Comparison of ENCODE assay signal across 28 mouse cellular contexts in the genomic region with DNA sequence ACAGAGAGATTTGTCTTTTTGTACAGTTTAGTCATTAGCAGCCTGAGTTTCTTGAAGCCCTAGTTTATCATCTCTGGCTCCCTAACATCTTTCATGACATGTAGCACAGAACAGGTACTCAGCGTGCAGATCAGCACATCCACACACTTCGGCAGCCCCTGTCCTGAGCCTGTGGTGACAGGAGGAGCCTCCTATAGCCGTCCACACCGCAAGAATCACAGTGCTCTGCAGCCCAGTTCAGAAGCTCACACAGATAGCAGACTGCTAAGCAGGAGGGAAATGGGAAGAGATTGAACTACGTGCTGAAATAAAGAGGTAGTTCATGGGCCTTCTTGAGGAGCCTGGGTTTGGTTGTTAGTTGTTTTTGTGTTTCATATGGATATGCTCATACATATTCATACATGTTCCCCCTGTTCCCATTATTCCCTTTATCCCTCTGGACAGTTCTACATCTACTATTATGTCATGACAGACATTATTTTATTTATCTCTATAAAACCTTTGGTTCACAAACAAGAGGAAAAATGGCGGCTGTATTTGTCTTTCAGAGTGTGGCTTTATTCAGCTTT.
A peak's percentile ranks its signal among the peaks of the same experiment; 100 is the strongest.
DNase-seq lines count a peak whose midpoint lies in the region; ATAC-seq and TF ChIP-seq lines count a peak whose summit lies in the region.
"Had no signal": no experiment of that assay in that cellular context is flagged by ENCODE, and none has a peak within 500 bp of the region (broad histone marks: within the 10 kb centered on the region; RNA-seq: fewer than 3 reads in every experiment).

No protein-coding gene starts in this region.

- no peak for TF ChIP-seq CTCF in brain, embryonic 14.5 days (IDR thresholded peaks at IDR 0.05; ENCODE audit: borderline replicate concordance, extremely low read depth, insufficient read depth, insufficient read length)

- 40% methylated on average over 6 of the region's 6 CpGs for WGBS in forebrain, embryonic 15.5 days
- 55% methylated on average over 6 of the region's 6 CpGs for WGBS in forebrain, embryonic 12.5 days
- WGBS in hindbrain, embryonic 13.5 days, result 43% methylated on average over 6 of the region's 6 CpGs
- 33% methylated on average over 6 of the region's 6 CpGs for WGBS in midbrain, embryonic 14.5 days

- no peak overlapping the region for H3K4me3 ChIP-seq in forebrain, embryonic 15.5 days
- no peak overlapping the region for H3K4me3 ChIP-seq in forebrain, embryonic 12.5 days (replicated peaks)
- H3K4me3 ChIP-seq in hindbrain, embryonic 13.5 days, result no peak overlapping the region
- no peak overlapping the region for H3K4me3 ChIP-seq in midbrain, embryonic 14.5 days (replicated peaks; ENCODE audit: low read depth, low read length)
- H3K4me3 ChIP-seq: embryonic facial prominence, embryonic 10.5 days; embryonic facial prominence, embryonic 15.5 days; heart, embryonic 10.5 days; heart, embryonic 15.5 days; liver, embryonic 12.5 days; neural tube, embryonic 13.5 days; stomach, embryonic 15.5 days had no signal

- 0 out of 2 replicates have a peak, but pooled peaks have one; percentile 32 for ATAC-seq in forebrain, embryonic 15.5 days (replicated peaks)
- ATAC-seq in forebrain, embryonic 12.5 days (ENCODE audit: low FRiP score), result no peak
- ATAC-seq in hindbrain, embryonic 13.5 days (ENCODE audit: low FRiP score), result 0 out of 2 replicates have a peak, but pooled peaks have one; percentile 54
- ATAC-seq in midbrain, embryonic 14.5 days (ENCODE audit: low FRiP score, low TSS enrichment), result peak; percentile 46; the same call in 1 of the 2 replicates
- ATAC-seq: intestine, postnatal 0 days; liver, embryonic 12.5 days; liver, postnatal 0 days; lung, postnatal 0 days had no signal

- H3K4me2 ChIP-seq in forebrain, embryonic 15.5 days (replicated peaks), result no peak overlapping the region
- H3K4me2 ChIP-seq in forebrain, embryonic 12.5 days, result no peak overlapping the region
- no peak overlapping the region for H3K4me2 ChIP-seq in hindbrain, embryonic 13.5 days
- H3K4me2 ChIP-seq in midbrain, embryonic 14.5 days (ENCODE audit: low read length), result no peak overlapping the region
- H3K4me2 ChIP-seq: embryonic facial prominence, embryonic 15.5 days; heart, embryonic 15.5 days; liver, embryonic 12.5 days; neural tube, embryonic 13.5 days; stomach, embryonic 15.5 days had no signal

- peaks cover 7% of the 10 kb centered on the region; the same call in 1 of the 2 replicates for H3K4me1 ChIP-seq in forebrain, embryonic 15.5 days
- peaks cover 14% of the 10 kb centered on the region for H3K4me1 ChIP-seq in forebrain, embryonic 12.5 days
- peaks cover 16% of the 10 kb centered on the region for H3K4me1 ChIP-seq in hindbrain, embryonic 13.5 days (replicated peaks)
- peaks cover 12% of the 10 kb centered on the region for H3K4me1 ChIP-seq in midbrain, embryonic 14.5 days (ENCODE audit: control insufficient read depth, insufficient read depth, low read length)
- H3K4me1 ChIP-seq: embryonic facial prominence, embryonic 15.5 days; heart, embryonic 10.5 days; heart, embryonic 15.5 days; liver, embryonic 12.5 days; stomach, embryonic 15.5 days had no signal

- DNase-seq in brain, embryonic 14.5 days (ENCODE audit: low read depth), result peak; percentile 25
- no peak for DNase-seq in midbrain, embryonic 14.5 days
- DNase-seq in thymus, postnatal 4 days, result no peak
- no peak for DNase-seq in cerebellum, postnatal 4 days (ENCODE audit: low spot score in 2 of 2)
- DNase-seq: adrenal gland, postnatal 36 days; cerebellum, adult 2 months; cerebellum, postnatal 14 days; gastrocnemius, postnatal 25 days; heart, adult 11 months; kidney, adult 9 months; kidney, postnatal 10 days; layer of hippocampus, postnatal 36 days; left cerebral cortex, postnatal 4 days; liver, postnatal 0 days; right cerebral cortex, postnatal 14 days had no signal

- no peak for TF ChIP-seq POLR2A in brain, embryonic 14.5 days (IDR thresholded peaks at IDR 0.05; ENCODE audit: borderline replicate concordance, extremely low read depth, insufficient read depth, insufficient read length, poor library complexity, severe bottlenecking)

- no peaks in the 10 kb centered on the region for H3K36me3 ChIP-seq in forebrain, embryonic 15.5 days
- H3K36me3 ChIP-seq in forebrain, embryonic 12.5 days (replicated peaks), result no peaks in the 10 kb centered on the region
- no peaks in the 10 kb centered on the region for H3K36me3 ChIP-seq in hindbrain, embryonic 13.5 days
- H3K36me3 ChIP-seq in midbrain, embryonic 14.5 days (ENCODE audit: control insufficient read depth, insufficient read depth, low read length), result no peaks in the 10 kb centered on the region
- H3K36me3 ChIP-seq: embryonic facial prominence, embryonic 10.5 days; embryonic facial prominence, embryonic 15.5 days; heart, embryonic 10.5 days; heart, embryonic 15.5 days; liver, embryonic 12.5 days; neural tube, embryonic 13.5 days; stomach, embryonic 15.5 days had no signal

- H3K27ac ChIP-seq in forebrain, embryonic 15.5 days (replicated peaks), result peak overlapping the region; percentile 42; the same call in 1 of the 2 replicates
- no peak overlapping the region for H3K27ac ChIP-seq in forebrain, embryonic 12.5 days
- H3K27ac ChIP-seq in hindbrain, embryonic 13.5 days, result peak overlapping the region; percentile 55
- no peak overlapping the region for H3K27ac ChIP-seq in midbrain, embryonic 14.5 days (replicated peaks; ENCODE audit: low read depth, low read length)
- H3K27ac ChIP-seq: embryonic facial prominence, embryonic 10.5 days; embryonic facial prominence, embryonic 15.5 days; heart, embryonic 10.5 days; heart, embryonic 15.5 days; liver, embryonic 12.5 days; macrophage; neural tube, embryonic 13.5 days; stomach, embryonic 15.5 days had no signal

- H3K9ac ChIP-seq in forebrain, embryonic 15.5 days (replicated peaks), result no peak overlapping the region
- no peak overlapping the region for H3K9ac ChIP-seq in forebrain, embryonic 12.5 days
- H3K9ac ChIP-seq in hindbrain, embryonic 13.5 days, result no peak overlapping the region
- no peak overlapping the region for H3K9ac ChIP-seq in midbrain, embryonic 14.5 days (replicated peaks; ENCODE audit: low read length)
- H3K9ac ChIP-seq: embryonic facial prominence, embryonic 15.5 days; heart, embryonic 15.5 days; liver, embryonic 12.5 days; liver, postnatal 0 days; neural tube, embryonic 13.5 days; stomach, embryonic 15.5 days had no signal

- H3K9me3 ChIP-seq in forebrain, embryonic 15.5 days, result no peaks in the 10 kb centered on the region
- H3K9me3 ChIP-seq in forebrain, embryonic 12.5 days, result no peaks in the 10 kb centered on the region
- no peaks in the 10 kb centered on the region for H3K9me3 ChIP-seq in hindbrain, embryonic 13.5 days
- no peaks in the 10 kb centered on the region for H3K9me3 ChIP-seq in midbrain, embryonic 14.5 days (ENCODE audit: control insufficient read depth, low read length)
- H3K9me3 ChIP-seq: embryonic facial prominence, embryonic 10.5 days; embryonic facial prominence, embryonic 15.5 days; heart, embryonic 10.5 days; heart, embryonic 15.5 days; liver, embryonic 12.5 days; neural tube, embryonic 13.5 days; stomach, embryonic 15.5 days had no signal

- H3K27me3 ChIP-seq in forebrain, embryonic 15.5 days, result no peaks in the 10 kb centered on the region
- no peaks in the 10 kb centered on the region for H3K27me3 ChIP-seq in forebrain, embryonic 12.5 days
- no peaks in the 10 kb centered on the region for H3K27me3 ChIP-seq in hindbrain, embryonic 13.5 days
- H3K27me3 ChIP-seq in midbrain, embryonic 14.5 days (ENCODE audit: control insufficient read depth, insufficient read depth, low read length), result no peaks in the 10 kb centered on the region
- H3K27me3 ChIP-seq: embryonic facial prominence, embryonic 15.5 days; heart, embryonic 15.5 days; liver, embryonic 12.5 days; neural tube, embryonic 13.5 days; stomach, embryonic 15.5 days had no signal

Comparison
In these comparisons a context has a peak if more than half of its experiments do, and no peak if none do; other contexts are left out.
1. H3K27ac ChIP-seq: peak in forebrain, embryonic 15.5 days (single experiment) and hindbrain, embryonic 13.5 days (single experiment); none in forebrain, embryonic 12.5 days (single experiment) and midbrain, embryonic 14.5 days (single experiment).